Mouse (Mus musculus) macrophage (primary cell): ENCODE data around the gene Ube2l6. TPM values are rescaled to one million over a fixed set of nuclear protein-coding genes. Genes with fewer than 3 reads are reported as not detected.

Source experiments
- polyA plus RNA-seq: library from polyadenylated mRNA; stranded (reverse); fragments of 250-400 nt; gene quantifications from 3 replicates; pipeline ENCODE4 v1.2.4, GENCODE M21; 2018; ENCODE audit warnings: inconsistent platforms

Ube2l6 gene
- polyA plus RNA-seq, 1 experiment from 2014 or later: 74.5 TPM

Other genes starting within 250 kb of the Ube2l6 start
- 65.8 to 90.5 TPM (median 79.6 TPM) in 3 replicates for gene Ctnnd1, start 148.1 kb upstream of the Ube2l6 start, polyA plus RNA-seq
- gene Btbd18, start 139.7 kb upstream of the Ube2l6 start, polyA plus RNA-seq: not detected in 3 replicates
- 14.1 to 49.5 TPM (median 34.3 TPM) in 3 replicates for gene Selenoh, start 128.1 kb upstream of the Ube2l6 start, polyA plus RNA-seq
- not detected in 3 replicates for gene Gm28635, start 120.8 kb upstream of the Ube2l6 start, polyA plus RNA-seq
- 22.1 to 29.0 TPM (median 22.2 TPM) in 3 replicates for gene Med19, start 120.4 kb upstream of the Ube2l6 start, polyA plus RNA-seq
- 50.9 to 82.2 TPM (median 59.6 TPM) in 3 replicates for gene Tmx2, start 119.7 kb upstream of the Ube2l6 start, polyA plus RNA-seq
- gene Zdhhc5, start 83.6 kb upstream of the Ube2l6 start, polyA plus RNA-seq: 32.4 to 50.5 TPM (median 45.2 TPM) in 3 replicates
- gene Clp1, start 71.5 kb upstream of the Ube2l6 start, polyA plus RNA-seq: 8.7 to 16.7 TPM (median 10.6 TPM) in 3 replicates
- not detected in 3 replicates for gene Ypel4, start 64.8 kb upstream of the Ube2l6 start, polyA plus RNA-seq
- not detected in 3 replicates for gene Gm19426, start 55.2 kb upstream of the Ube2l6 start, polyA plus RNA-seq
- 0.07 TPM in 1 of 3 replicates, not detected in the others for gene Serping1, start 23.4 kb upstream of the Ube2l6 start, polyA plus RNA-seq
- not detected in 3 replicates for gene Smtnl1, start 23.8 kb downstream of the Ube2l6 start, polyA plus RNA-seq
- 22.0 to 55.9 TPM (median 31.3 TPM) in 3 replicates for gene Timm10, start 28.2 kb downstream of the Ube2l6 start, polyA plus RNA-seq
- gene Slc43a1, start 40.0 kb downstream of the Ube2l6 start, polyA plus RNA-seq: 0.10 to 0.20 TPM in 2 of 3 replicates, not detected in the other
- not detected in 3 replicates for gene Rtn4rl2, start 87.9 kb downstream of the Ube2l6 start, polyA plus RNA-seq
- 7.1 to 26.9 TPM (median 13.4 TPM) in 3 replicates for gene Slc43a3, start 137.8 kb downstream of the Ube2l6 start, polyA plus RNA-seq
- 1.7 TPM in 1 of 3 replicates, not detected in the others for gene Prg2, start 181.6 kb downstream of the Ube2l6 start, polyA plus RNA-seq
- gene Prg3, start 189.4 kb downstream of the Ube2l6 start, polyA plus RNA-seq: not detected in 3 replicates
- gene Ssrp1, start 238.4 kb downstream of the Ube2l6 start, polyA plus RNA-seq: 68.2 to 116 TPM (median 106 TPM) in 3 replicates
- gene P2rx3, start 238.6 kb downstream of the Ube2l6 start, polyA plus RNA-seq: not detected in 3 replicates
- 6.1 to 6.8 TPM (median 6.4 TPM) in 3 replicates for gene Tnks1bp1, start 249.2 kb downstream of the Ube2l6 start, polyA plus RNA-seq